20 mouse cellular contexts compared by ENCODE assay signal in genomic region chr2:117222651-117223050, GRCm38 (mm10). TPM values are rescaled to one million over a fixed set of nuclear protein-coding genes. Genes with fewer than 3 reads are reported as not detected.
DNase-seq lines count a peak whose midpoint lies in the region; ATAC-seq and TF ChIP-seq lines count a peak whose summit lies in the region.
"Had no signal": no experiment of that assay in that cellular context is flagged by ENCODE, and none has a peak within 500 bp of the region (broad histone marks: within the 10 kb centered on the region; RNA-seq: fewer than 3 reads in every experiment).

No protein-coding gene starts in this region.

- WGBS in embryonic facial prominence, embryonic 12.5 days, result 50% methylated on average over 9 of the region's 9 CpGs
- WGBS in embryonic facial prominence, embryonic 10.5 days, result 82% methylated on average over 9 of the region's 9 CpGs
- 71% methylated on average over 9 of the region's 9 CpGs for WGBS in intestine, embryonic 16.5 days
- WGBS in intestine, embryonic 15.5 days, result 60% methylated on average over 9 of the region's 9 CpGs
- WGBS in stomach, embryonic 14.5 days, result 69% methylated on average over 9 of the region's 9 CpGs
- 69% methylated on average over 9 of the region's 9 CpGs for WGBS in stomach, postnatal 0 days
- WGBS in stomach, embryonic 16.5 days, result 67% methylated on average over 9 of the region's 9 CpGs

- no peak overlapping the region for H3K9ac ChIP-seq in embryonic facial prominence, embryonic 12.5 days
- H3K9ac ChIP-seq in intestine, embryonic 16.5 days (ENCODE audit: low read depth, low read length), result no peak overlapping the region
- no peak overlapping the region for H3K9ac ChIP-seq in intestine, embryonic 15.5 days
- no peak overlapping the region for H3K9ac ChIP-seq in stomach, embryonic 14.5 days (replicated peaks; ENCODE audit: low read depth, low read length)
- no peak overlapping the region for H3K9ac ChIP-seq in stomach, postnatal 0 days (ENCODE audit: low read length)
- no peak overlapping the region for H3K9ac ChIP-seq in stomach, embryonic 16.5 days (ENCODE audit: low read length)
- H3K9ac ChIP-seq: forebrain, embryonic 15.5 days; heart, embryonic 15.5 days; hindbrain, embryonic 14.5 days had no signal

- ATAC-seq in embryonic facial prominence, embryonic 12.5 days (ENCODE audit: insufficient number of reproducible peaks, insufficient read depth, low FRiP score, low TSS enrichment), result no peak
- ATAC-seq in intestine, embryonic 16.5 days, result no peak
- ATAC-seq in intestine, embryonic 15.5 days, result no peak
- ATAC-seq in stomach, embryonic 14.5 days (ENCODE audit: insufficient number of reproducible peaks, insufficient read depth, low FRiP score, low read depth), result no peak
- no peak for ATAC-seq in stomach, postnatal 0 days (ENCODE audit: low FRiP score, low TSS enrichment)
- no peak for ATAC-seq in stomach, embryonic 16.5 days (ENCODE audit: insufficient read depth, low FRiP score)
- ATAC-seq: forebrain, embryonic 15.5 days had no signal

- peaks cover 5% of the 10 kb centered on the region; the same call in 1 of the 2 replicates for H3K4me1 ChIP-seq in embryonic facial prominence, embryonic 12.5 days
- H3K4me1 ChIP-seq in embryonic facial prominence, embryonic 10.5 days, result peaks cover 4% of the 10 kb centered on the region
- no peaks in the 10 kb centered on the region for H3K4me1 ChIP-seq in intestine, embryonic 16.5 days (ENCODE audit: control insufficient read depth, insufficient read depth, low read length)
- H3K4me1 ChIP-seq in intestine, embryonic 15.5 days (replicated peaks), result no peaks in the 10 kb centered on the region
- no peaks in the 10 kb centered on the region for H3K4me1 ChIP-seq in stomach, embryonic 14.5 days (ENCODE audit: control insufficient read depth, insufficient read depth, low read length)
- H3K4me1 ChIP-seq in stomach, postnatal 0 days (replicated peaks; ENCODE audit: control insufficient read depth, insufficient read depth), result no peaks in the 10 kb centered on the region
- H3K4me1 ChIP-seq in stomach, embryonic 16.5 days (ENCODE audit: control insufficient read depth, insufficient read depth, low read length), result peaks cover 4% of the 10 kb centered on the region; the same call in 1 of the 2 replicates
- H3K4me1 ChIP-seq: forebrain, embryonic 15.5 days; heart, embryonic 15.5 days had no signal

- no peak for TF ChIP-seq CTCF in stomach, postnatal 0 days (IDR thresholded peaks at IDR 0.05; ENCODE audit: low read depth)
- TF ChIP-seq CTCF in layer of hippocampus, adult 2 months (conservative IDR thresholded peaks at IDR 0.05), result no peak

- no peaks in the 10 kb centered on the region for H3K9me3 ChIP-seq in embryonic facial prominence, embryonic 12.5 days
- no peaks in the 10 kb centered on the region for H3K9me3 ChIP-seq in embryonic facial prominence, embryonic 10.5 days
- H3K9me3 ChIP-seq in intestine, embryonic 16.5 days (ENCODE audit: control insufficient read depth, low read length), result no peaks in the 10 kb centered on the region
- no peaks in the 10 kb centered on the region for H3K9me3 ChIP-seq in intestine, embryonic 15.5 days
- no peaks in the 10 kb centered on the region for H3K9me3 ChIP-seq in stomach, embryonic 14.5 days (ENCODE audit: control insufficient read depth, low read depth, low read length)
- H3K9me3 ChIP-seq in stomach, postnatal 0 days (ENCODE audit: control insufficient read depth, low read length), result no peaks in the 10 kb centered on the region
- no peaks in the 10 kb centered on the region for H3K9me3 ChIP-seq in stomach, embryonic 16.5 days (replicated peaks; ENCODE audit: control insufficient read depth, low read length)
- H3K9me3 ChIP-seq: forebrain, embryonic 15.5 days; heart, embryonic 15.5 days had no signal

- no peaks in the 10 kb centered on the region for H3K36me3 ChIP-seq in embryonic facial prominence, embryonic 12.5 days
- no peaks in the 10 kb centered on the region for H3K36me3 ChIP-seq in embryonic facial prominence, embryonic 10.5 days (replicated peaks)
- no peaks in the 10 kb centered on the region for H3K36me3 ChIP-seq in intestine, embryonic 16.5 days (ENCODE audit: control insufficient read depth, insufficient read depth, low read length)
- H3K36me3 ChIP-seq in intestine, embryonic 15.5 days, result no peaks in the 10 kb centered on the region
- no peaks in the 10 kb centered on the region for H3K36me3 ChIP-seq in stomach, embryonic 14.5 days (ENCODE audit: control insufficient read depth, insufficient read depth, low read length)
- H3K36me3 ChIP-seq in stomach, postnatal 0 days (ENCODE audit: control insufficient read depth, insufficient read depth, low read length), result no peaks in the 10 kb centered on the region
- no peaks in the 10 kb centered on the region for H3K36me3 ChIP-seq in stomach, embryonic 16.5 days (ENCODE audit: control insufficient read depth, insufficient read depth, low read length)
- H3K36me3 ChIP-seq: forebrain, embryonic 15.5 days; heart, embryonic 15.5 days had no signal

- no peak for TF ChIP-seq EP300 in stomach, postnatal 0 days (optimal IDR thresholded peaks at IDR 0.05)

- no peaks in the 10 kb centered on the region for H3K27me3 ChIP-seq in embryonic facial prominence, embryonic 12.5 days
- H3K27me3 ChIP-seq in embryonic facial prominence, embryonic 10.5 days (replicated peaks; ENCODE audit: low read depth, poor library complexity, severe bottlenecking), result no peaks in the 10 kb centered on the region
- no peaks in the 10 kb centered on the region for H3K27me3 ChIP-seq in intestine, embryonic 16.5 days (replicated peaks; ENCODE audit: control insufficient read depth, insufficient read depth, low read length)
- H3K27me3 ChIP-seq in intestine, embryonic 15.5 days (replicated peaks), result no peaks in the 10 kb centered on the region
- H3K27me3 ChIP-seq in stomach, embryonic 14.5 days (ENCODE audit: control insufficient read depth, insufficient read depth, low read length), result no peaks in the 10 kb centered on the region
- no peaks in the 10 kb centered on the region for H3K27me3 ChIP-seq in stomach, postnatal 0 days (ENCODE audit: control insufficient read depth, insufficient read depth, low read length)
- no peaks in the 10 kb centered on the region for H3K27me3 ChIP-seq in stomach, embryonic 16.5 days (ENCODE audit: control insufficient read depth, insufficient read depth, low read length)
- H3K27me3 ChIP-seq: forebrain, embryonic 15.5 days; heart, embryonic 15.5 days had no signal

- peak overlapping the region; percentile 58; the same call in 1 of the 2 replicates for H3K27ac ChIP-seq in embryonic facial prominence, embryonic 12.5 days
- H3K27ac ChIP-seq in embryonic facial prominence, embryonic 10.5 days (replicated peaks), result no peak overlapping the region
- H3K27ac ChIP-seq in intestine, embryonic 16.5 days (ENCODE audit: low read length), result peak overlapping the region; percentile 36
- H3K27ac ChIP-seq in intestine, embryonic 15.5 days, result no peak overlapping the region
- peak overlapping the region; percentile 55 for H3K27ac ChIP-seq in stomach, embryonic 14.5 days (ENCODE audit: low read length)
- no peak overlapping the region; the same call in 1 of the 2 replicates for H3K27ac ChIP-seq in stomach, postnatal 0 days (replicated peaks)
- H3K27ac ChIP-seq in stomach, embryonic 16.5 days (ENCODE audit: low read length), result peak overlapping the region; percentile 31; the same call in 1 of the 2 replicates
- no peak overlapping the region for H3K27ac ChIP-seq in layer of hippocampus, adult 2 months
- H3K27ac ChIP-seq: forebrain, embryonic 15.5 days; heart, embryonic 15.5 days; hindbrain, embryonic 14.5 days had no signal

- DNase-seq in embryonic facial prominence, embryonic 10.5 days (ENCODE audit: low spot score), result no peak
- DNase-seq in stomach, postnatal 0 days (ENCODE audit: low spot score), result no peak
- no peak for DNase-seq in layer of hippocampus, adult 2 months (ENCODE audit: low spot score in 2 of 2)
- DNase-seq: adrenal gland, postnatal 10 days; B cell, adult 2 months; cerebellum, adult 11 months; cerebellum, adult 8-10 months; cerebellum, postnatal 14 days; embryo, embryonic 11 days; gastrocnemius, postnatal 10 days; heart, adult 18-20 months had no signal

- no peak overlapping the region for H3K4me3 ChIP-seq in embryonic facial prominence, embryonic 12.5 days
- no peak overlapping the region for H3K4me3 ChIP-seq in embryonic facial prominence, embryonic 10.5 days
- H3K4me3 ChIP-seq in intestine, embryonic 16.5 days (ENCODE audit: low read length), result no peak overlapping the region
- no peak overlapping the region for H3K4me3 ChIP-seq in intestine, embryonic 15.5 days (replicated peaks)
- H3K4me3 ChIP-seq in stomach, embryonic 14.5 days (ENCODE audit: low read depth, low read length), result no peak overlapping the region
- no peak overlapping the region for H3K4me3 ChIP-seq in stomach, postnatal 0 days (ENCODE audit: low read depth, low read length)
- no peak overlapping the region for H3K4me3 ChIP-seq in stomach, embryonic 16.5 days (replicated peaks; ENCODE audit: low read length)
- no peak overlapping the region for H3K4me3 ChIP-seq in layer of hippocampus, adult 2 months
- H3K4me3 ChIP-seq: forebrain, embryonic 15.5 days; heart, embryonic 15.5 days had no signal

- no peak overlapping the region for H3K4me2 ChIP-seq in embryonic facial prominence, embryonic 12.5 days (replicated peaks)
- no peak overlapping the region for H3K4me2 ChIP-seq in intestine, embryonic 16.5 days (ENCODE audit: low read depth, low read length)
- no peak overlapping the region for H3K4me2 ChIP-seq in intestine, embryonic 15.5 days (replicated peaks)
- H3K4me2 ChIP-seq in stomach, embryonic 14.5 days (replicated peaks; ENCODE audit: low read depth, low read length), result no peak overlapping the region
- H3K4me2 ChIP-seq in stomach, postnatal 0 days (replicated peaks; ENCODE audit: low read depth), result no peak overlapping the region
- no peak overlapping the region for H3K4me2 ChIP-seq in stomach, embryonic 16.5 days (ENCODE audit: low read depth, low read length)
- H3K4me2 ChIP-seq: forebrain, embryonic 15.5 days; heart, embryonic 11.5 days; heart, embryonic 15.5 days; hindbrain, embryonic 14.5 days had no signal

RNA-seq across cellular contexts. Expression of gene Fam98b, which starts 26.9 kb away (rescaled TPM):
- 16.7 and 18.0 TPM in 2 replicates for polyA plus RNA-seq in embryonic facial prominence, embryonic 12.5 days (2016; fragmentation: Nextera tagmentation; extraction: Ambion mirVana)
- 19.8 and 19.9 TPM in 2 replicates for polyA plus RNA-seq in embryonic facial prominence, embryonic 10.5 days (2016; fragmentation: Nextera tagmentation; extraction: Ambion mirVana)
- polyA plus RNA-seq in intestine, embryonic 16.5 days (2015; fragmentation: Nextera tagmentation; extraction: Ambion mirVana), result 4.8 and 6.6 TPM in 2 replicates
- 8.2 and 8.5 TPM in 2 replicates for polyA plus RNA-seq in intestine, embryonic 15.5 days (2015; fragmentation: Nextera tagmentation; extraction: Ambion mirVana)
- 12.2 and 13.2 TPM in 2 replicates for polyA plus RNA-seq in stomach, embryonic 14.5 days (2014; fragmentation: Nextera tagmentation; extraction: Ambion mirVana)
- polyA plus RNA-seq in stomach, postnatal 0 days (2015; fragmentation: Nextera tagmentation; extraction: Ambion mirVana), result 5.2 and 5.8 TPM in 2 replicates
- polyA plus RNA-seq in stomach, embryonic 16.5 days (2015; fragmentation: Nextera tagmentation; extraction: Ambion mirVana), result 5.3 and 7.4 TPM in 2 replicates
- 10 to 100 TPM; 49.6 to 51.9 TPM for total RNA-seq in layer of hippocampus, adult 2 months (2021)

Comparison
In these comparisons a context has a peak if more than half of its experiments do, and no peak if none do; other contexts are left out.
1. H3K27ac ChIP-seq: peak in embryonic facial prominence, embryonic 12.5 days (single experiment), intestine, embryonic 16.5 days (single experiment), stomach, embryonic 14.5 days (single experiment) and stomach, embryonic 16.5 days (single experiment); none in embryonic facial prominence, embryonic 10.5 days (single experiment), intestine, embryonic 15.5 days (single experiment), stomach, postnatal 0 days (single experiment) and layer of hippocampus, adult 2 months (single experiment).